Mouse (Mus musculus) intestine, postnatal 0 days (tissue): ENCODE results near the gene Cggbp1. TPM values are rescaled to one million over a fixed set of nuclear protein-coding genes. Genes with fewer than 3 reads are reported as not detected.

ENCODE experiments used
- ATAC-seq: fragments of 200-750 bp; cut with Nextera tagmentation; 2 replicates; pipeline ENCODE4 v1.8.0; 2017; ENCODE audit warnings: mild to moderate bottlenecking, moderate TSS enrichment, moderate library complexity
- H3K27ac ChIP-seq: fragments of 300-500 bp; sonication (generic); 2 replicates; pipeline ENCODE4 v1.5.1; 2014; ENCODE audit warnings: mild to moderate bottlenecking, low read depth, low read length, moderate library complexity
- H3K27me3 ChIP-seq: fragments of 300-500 bp; sonication (generic); replicated peaks from 2 replicates; pipeline ENCODE4 v1.6.1; 2014; ENCODE audit warnings: low read length, mixed read lengths; ENCODE audit not compliant: control insufficient read depth, insufficient read depth
- H3K36me3 ChIP-seq: fragments of 300-500 bp; sonication (generic); 2 replicates; pipeline ENCODE4 v1.6.1; 2014; ENCODE audit warnings: mild to moderate bottlenecking, moderate library complexity; ENCODE audit not compliant: control insufficient read depth, insufficient read depth
- H3K4me1 ChIP-seq: fragments of 300-500 bp; sonication (generic); replicated peaks from 2 replicates; pipeline ENCODE4 v1.6.1; 2014; ENCODE audit warnings: antibody characterized with exemption, low read length, mixed read lengths; ENCODE audit not compliant: control insufficient read depth, insufficient read depth
- H3K4me2 ChIP-seq: fragments of 300-500 bp; sonication (generic); replicated peaks from 2 replicates; pipeline ENCODE4 v1.6.1; 2014; ENCODE audit warnings: low read depth, mild to moderate bottlenecking, moderate library complexity
- H3K4me3 ChIP-seq: fragments of 300-500 bp; sonication (generic); 2 replicates; pipeline ENCODE4 v1.5.1; 2014; ENCODE audit warnings: low read depth, low read length
- H3K9ac ChIP-seq: fragments of 300-500 bp; sonication (generic); 2 replicates; pipeline ENCODE4 v1.6.1; 2014; ENCODE audit warnings: mild to moderate bottlenecking, low read depth, low read length
- H3K9me3 ChIP-seq: fragments of 300-500 bp; sonication (generic); 2 replicates; pipeline ENCODE4 v1.6.1; 2016; ENCODE audit warnings: mixed run types; ENCODE audit not compliant: control insufficient read depth
- CTCF ChIP-seq: sonication (generic); IDR thresholded peaks from 2 replicates; pipeline ENCODE4 v1.5.1; 2016; ENCODE audit warnings: low read depth, mild to moderate bottlenecking, control low read depth, antibody characterized with exemption, moderate library complexity
- WGBS: fragments of 180-500 bp; shearing (Covaris S2); extraction: QIAGEN DNeasy Blood & Tissue Kit; methylation state at CpG from one replicate; pipeline ENCODE4 v1.1.7; 2014; 5-methylcytosine and 5-hydroxymethylcytosine counted together
- polyA plus RNA-seq: library from polyadenylated mRNA; unstranded; fragments of >200 nt; fragmentation: Nextera tagmentation; extraction: Ambion mirVana; gene quantifications from 2 replicates; pipeline ENCODE4 v1.2.1, GENCODE M21; 2015

Cggbp1 gene
- polyA plus RNA-seq, 1 experiment from 2014 or later, result 34.4 TPM

DNA sequence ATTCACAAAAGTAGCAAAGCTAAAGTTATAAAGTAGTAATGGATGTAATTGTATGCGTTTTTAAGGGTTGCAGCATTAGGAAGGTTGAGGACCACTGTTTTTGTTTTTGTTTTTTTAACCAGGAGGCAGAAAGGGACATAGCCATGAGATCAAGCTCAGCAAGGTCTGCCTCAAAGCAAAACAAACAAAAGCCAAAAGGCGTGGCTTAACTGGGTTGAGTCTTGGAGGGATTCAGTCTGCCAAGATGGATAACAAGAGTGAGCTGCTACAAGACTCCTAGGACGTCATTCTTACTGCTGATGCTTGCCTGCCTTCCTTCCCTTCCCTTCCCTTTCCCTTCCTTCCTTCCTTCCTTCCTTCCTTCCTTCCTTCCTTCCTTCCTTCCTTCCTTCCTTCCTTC is 20.5 kb downstream of the Cggbp1 start:
- no peak for TF ChIP-seq CTCF
- Histone ChIP-seq H3K4me2 (no peak overlapping the region), H3K36me3 (no peaks in the 10 kb centered on the region), H3K9me3 (no peaks in the 10 kb centered on the region), H3K9ac (no peak overlapping the region), H3K4me3 (no peak overlapping the region), H3K27ac (no peak overlapping the region; the same call in 1 of the 2 replicates), H3K4me1 (no peaks in the 10 kb centered on the region), H3K27me3 (no peaks in the 10 kb centered on the region)
- 40% methylated on average over 3 of the region's 3 CpGs for WGBS
- no peak for ATAC-seq

DNA sequence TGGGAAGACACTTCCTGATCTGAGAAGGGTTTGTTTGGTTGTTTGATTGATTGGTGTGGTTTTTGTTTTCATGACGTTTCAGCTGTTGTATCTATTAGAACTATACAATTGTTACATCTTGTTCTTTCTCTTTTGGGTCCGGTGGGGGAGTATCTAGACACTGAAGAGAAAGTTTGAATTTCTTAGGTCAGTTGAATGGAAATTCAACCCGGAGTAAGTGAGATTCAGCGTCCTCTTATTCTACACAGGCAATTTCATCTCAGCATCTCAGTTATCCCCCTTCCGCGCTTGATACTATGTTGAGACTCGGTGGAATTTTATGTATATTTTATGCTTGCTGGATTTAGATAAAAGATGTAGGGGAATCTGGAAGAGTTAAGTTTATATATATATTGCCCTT is 21.0 kb downstream of the Cggbp1 start:
- H3K4me1 ChIP-seq, result no peaks in the 10 kb centered on the region
- WGBS, result 10% methylated on average over 7 of the region's 7 CpGs
- H3K36me3 ChIP-seq, result no peaks in the 10 kb centered on the region
- no peak for TF ChIP-seq CTCF
- H3K9me3 ChIP-seq, result no peaks in the 10 kb centered on the region
- peak overlapping the region; percentile 66 for H3K4me2 ChIP-seq
- peak overlapping the region; percentile 73 for H3K4me3 ChIP-seq
- no peak overlapping the region for H3K27ac ChIP-seq
- no peak overlapping the region for H3K9ac ChIP-seq
- ATAC-seq, result no peak
- H3K27me3 ChIP-seq, result no peaks in the 10 kb centered on the region

- 2% methylated on average over 29 of the region's 29 CpGs for WGBS
- H3K9me3 ChIP-seq, result no peaks in the 10 kb centered on the region
- H3K36me3 ChIP-seq, result no peaks in the 10 kb centered on the region
- peak; percentile 97 for ATAC-seq
- no peak for TF ChIP-seq CTCF
- no peaks in the 10 kb centered on the region for H3K4me1 ChIP-seq
- H3K4me2 ChIP-seq, result peak overlapping the region; percentile 66
- peak overlapping the region; percentile 63 for H3K9ac ChIP-seq
- H3K4me3 ChIP-seq, result peak overlapping the region; percentile 73
- H3K27ac ChIP-seq, result peak overlapping the region; percentile 95
- no peaks in the 10 kb centered on the region for H3K27me3 ChIP-seq
Observed at GRCm38 (mm10) chr16:64873416-64874305, 21.9 kb downstream of the Cggbp1 start.

- 96% methylated on average over 10 of the region's 10 CpGs for WGBS
Observed at GRCm38 (mm10) chr16:64875384-64875783, 23.6 kb downstream of the Cggbp1 start.

GRCm38 (mm10) chr16:64875822-64876221 is 24.0 kb downstream of the Cggbp1 start:
- Histone ChIP-seq H3K27me3 (no peaks in the 10 kb centered on the region), H3K4me2 (no peak overlapping the region), H3K36me3 (no peaks in the 10 kb centered on the region), H3K4me1 (no peaks in the 10 kb centered on the region), H3K27ac (no peak overlapping the region), H3K4me3 (no peak overlapping the region), H3K9me3 (no peaks in the 10 kb centered on the region), H3K9ac (no peak overlapping the region)
- TF ChIP-seq CTCF, result no peak
- no peak for ATAC-seq
- WGBS, result 95% methylated on average over 1 of the region's 1 CpGs

More at GRCm38 (mm10) chr16:64875384-64875783, 23.6 kb downstream of the Cggbp1 start:
- ATAC-seq, result no peak
- H3K27ac ChIP-seq, result no peak overlapping the region
- TF ChIP-seq CTCF, result no peak
- no peaks in the 10 kb centered on the region for H3K36me3 ChIP-seq
- no peaks in the 10 kb centered on the region for H3K4me1 ChIP-seq
- no peak overlapping the region for H3K9ac ChIP-seq
- H3K27me3 ChIP-seq, result no peaks in the 10 kb centered on the region
- no peak overlapping the region for H3K4me2 ChIP-seq
- no peaks in the 10 kb centered on the region for H3K9me3 ChIP-seq
- no peak overlapping the region for H3K4me3 ChIP-seq

- no peak overlapping the region for H3K27ac ChIP-seq
- H3K4me1 ChIP-seq, result no peaks in the 10 kb centered on the region
- H3K9ac ChIP-seq, result no peak overlapping the region
- WGBS, result 77% methylated on average over 4 of the region's 4 CpGs
- H3K4me3 ChIP-seq, result no peak overlapping the region
- H3K4me2 ChIP-seq, result no peak overlapping the region
- no peak for ATAC-seq
- no peak for TF ChIP-seq CTCF
- H3K27me3 ChIP-seq, result no peaks in the 10 kb centered on the region
- H3K9me3 ChIP-seq, result no peaks in the 10 kb centered on the region
- no peaks in the 10 kb centered on the region for H3K36me3 ChIP-seq
Observed at GRCm38 (mm10) chr16:64876631-64877265, 25.0 kb downstream of the Cggbp1 start.
